Mouse (Mus musculus): Measurements from ENCODE around the gene Nbas. TPM values are rescaled to one million over a fixed set of nuclear protein-coding genes. Genes with fewer than 3 reads are reported as not detected.

Nbas gene
- polyA plus RNA-seq (2017; shearing (Covaris generic)), result 18.4 TPM

GRCm38 (mm10) chr12:13268826-13269449 is at the start of gene Nbas:
Gene Nbas, plus strand, starts transcription at chr12:13269133.

GRCm38 (mm10) chr12:13248691-13249572 is 20.0 kb upstream of the Nbas start, which contains the start of gene Ddx1:
Gene Ddx1, minus strand, starts transcription at chr12:13249213.

Other genes with a start within 250 kb of the Nbas start
- 91.6 TPM for gene Ddx1, start 19.9 kb upstream of the Nbas start, polyA plus RNA-seq (2017; shearing (Covaris generic))